In the genomic region with DNA sequence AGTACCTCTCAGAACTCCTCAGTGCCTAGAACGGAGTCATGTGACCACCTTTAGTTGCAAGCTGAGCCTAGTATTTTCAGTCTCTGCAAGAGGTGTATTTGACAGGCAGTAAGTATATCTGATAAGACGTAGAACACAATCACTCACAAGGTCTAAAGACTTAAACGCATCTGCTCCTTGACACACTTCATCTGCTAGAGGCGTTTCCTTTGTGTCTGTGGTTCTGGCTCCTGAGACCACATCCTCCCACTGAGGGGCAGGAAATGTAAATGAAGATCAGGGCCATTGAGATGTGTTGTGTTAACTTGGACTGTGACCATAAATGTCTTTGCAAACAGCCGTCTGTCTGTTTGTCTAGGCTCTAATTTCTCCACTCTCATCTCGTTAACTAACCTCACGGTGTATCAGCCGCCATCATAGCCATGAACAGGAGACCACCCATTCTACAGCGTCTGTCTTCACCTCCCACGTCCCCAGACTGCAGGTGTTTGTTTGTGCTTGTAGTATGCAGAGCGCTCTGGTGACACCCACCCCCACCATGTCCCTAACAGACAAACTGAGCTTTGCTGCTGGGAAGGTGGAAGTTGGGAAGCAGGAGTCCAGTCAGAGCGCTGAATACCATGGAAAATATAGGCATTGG, we compare ENCODE assay signal across 19 mouse cellular contexts. TPM values are rescaled to one million over a fixed set of nuclear protein-coding genes. Genes with fewer than 3 reads are reported as not detected.
A peak's percentile ranks its signal among the peaks of the same experiment; 100 is the strongest.
DNase-seq lines count a peak whose midpoint lies in the region; ATAC-seq lines count a peak whose summit lies in the region.
"Had no signal": no experiment of that assay in that cellular context is flagged by ENCODE, and none has a peak within 500 bp of the region (broad histone marks: within the 10 kb centered on the region; RNA-seq: fewer than 3 reads in every experiment).

No protein-coding gene starts in this region.

- H3K9me3 ChIP-seq in kidney, embryonic 15.5 days (replicated peaks), result no peaks in the 10 kb centered on the region
- H3K9me3 ChIP-seq: forebrain, embryonic 15.5 days; heart, embryonic 13.5 days; hindbrain, embryonic 13.5 days; limb, embryonic 13.5 days; midbrain, embryonic 10.5 days; stomach, embryonic 15.5 days had no signal

- H3K9ac ChIP-seq in kidney, embryonic 15.5 days, result no peak overlapping the region
- H3K9ac ChIP-seq: forebrain, embryonic 15.5 days; heart, embryonic 13.5 days; hindbrain, embryonic 13.5 days; limb, embryonic 13.5 days; stomach, embryonic 15.5 days had no signal

- no peak overlapping the region for H3K4me2 ChIP-seq in kidney, embryonic 15.5 days
- H3K4me2 ChIP-seq: forebrain, embryonic 15.5 days; heart, embryonic 13.5 days; hindbrain, embryonic 13.5 days; limb, embryonic 13.5 days; stomach, embryonic 15.5 days had no signal

- peaks cover 3% of the 10 kb centered on the region; the same call in 1 of the 2 replicates for H3K27me3 ChIP-seq in kidney, embryonic 15.5 days
- H3K27me3 ChIP-seq: hindbrain, embryonic 13.5 days; stomach, embryonic 15.5 days had no signal

- WGBS in kidney, embryonic 15.5 days, result 31% methylated on average over 12 of the region's 12 CpGs

- H3K36me3 ChIP-seq in kidney, embryonic 15.5 days, result no peaks in the 10 kb centered on the region
- H3K36me3 ChIP-seq: forebrain, embryonic 15.5 days; heart, embryonic 13.5 days; hindbrain, embryonic 13.5 days; limb, embryonic 13.5 days; midbrain, embryonic 10.5 days; stomach, embryonic 15.5 days had no signal

- ATAC-seq in kidney, embryonic 15.5 days (replicated peaks; ENCODE audit: low FRiP score), result peak; percentile 76; the same call in 1 of the 2 replicates
- peak; percentile 94 for ATAC-seq in CD4-positive, CD25-positive, alpha-beta regulatory T cell, adult 4 months
- ATAC-seq in megakaryocyte progenitor cell, adult 5-6 weeks (replicated peaks; ENCODE audit: poor library complexity), result 0 out of 2 replicates have a peak, but pooled peaks have one; percentile 17
- ATAC-seq in granulocyte monocyte progenitor cell, adult 5-6 weeks (replicated peaks; ENCODE audit: poor library complexity, severe bottlenecking), result no peak
- ATAC-seq: forebrain, embryonic 15.5 days had no signal

- H3K4me1 ChIP-seq in kidney, embryonic 15.5 days, result peaks cover 20% of the 10 kb centered on the region
- H3K4me1 ChIP-seq: heart, embryonic 13.5 days; limb, embryonic 13.5 days; stomach, embryonic 15.5 days had no signal

- no peak overlapping the region for H3K4me3 ChIP-seq in kidney, embryonic 15.5 days (replicated peaks)
- H3K4me3 ChIP-seq: forebrain, embryonic 15.5 days; heart, embryonic 13.5 days; hindbrain, embryonic 13.5 days; limb, embryonic 13.5 days; midbrain, embryonic 10.5 days; stomach, embryonic 15.5 days had no signal

- no peak for DNase-seq in kidney, adult 9 months
- DNase-seq in thymus, adult 18-20 months, result peak; percentile 45 to 80
- no peak for DNase-seq in layer of hippocampus, postnatal 36 days
- no peak for DNase-seq in testis, postnatal 14 days (ENCODE audit: low spot score)
- DNase-seq: adrenal gland, postnatal 10 days; gastrocnemius, postnatal 25 days; kidney, adult 2 months; lung, adult 2 months; retina, postnatal 1 day had no signal

- 0 out of 2 replicates have a peak overlapping the region, but pooled peaks have one; percentile 2 for H3K27ac ChIP-seq in kidney, embryonic 15.5 days
- H3K27ac ChIP-seq: forebrain, embryonic 15.5 days; heart, embryonic 13.5 days; hindbrain, embryonic 13.5 days; limb, embryonic 13.5 days; midbrain, embryonic 10.5 days; stomach, embryonic 15.5 days had no signal

RNA-seq across cellular contexts. Expression of a gene that starts 22.7 kb away (rescaled TPM):
- polyA plus RNA-seq in kidney, embryonic 15.5 days (2015; fragmentation: Nextera tagmentation; extraction: Ambion mirVana), result 10.4 and 10.6 TPM in 2 replicates
- 100 to 1,000 TPM; 652 to 757 TPM for polyA plus RNA-seq in CD4-positive, CD25-positive, alpha-beta regulatory T cell, adult 4 months (2017; shearing (Covaris generic))
- 0.32 TPM in 1 of 2 replicates, not detected in the other for total RNA-seq in megakaryocyte progenitor cell, adult 5-6 weeks (2015)
- total RNA-seq in megakaryocyte progenitor cell, adult 5-6 weeks (2017), result 0.46 TPM in 1 of 2 replicates, not detected in the other
- not detected in 2 replicates for total RNA-seq in granulocyte monocyte progenitor cell, adult 5-6 weeks (2014; fragmentation: Nextera tagmentation)
- 0.22 and 0.98 TPM in 2 replicates for total RNA-seq in granulocyte monocyte progenitor cell, adult 5-6 weeks (2017)
- total RNA-seq in layer of hippocampus, postnatal 36 days (2021), result 1 to 10 TPM in 1 of 2 experiments, under 1 TPM in 1; 0.60 to 1.0 TPM

Comparison
In these comparisons a context has a peak if more than half of its experiments do, and no peak if none do; other contexts are left out.
1. DNase-seq: peak in thymus, adult 18-20 months (2 of 2); none in kidney, adult 9 months (single experiment), layer of hippocampus, postnatal 36 days (0 of 2) and testis, postnatal 14 days (single experiment).